Mouse (Mus musculus) E14TG2a.4 (cell line): ENCODE data around the gene Slc16a7.

Experiments
- CTCF ChIP-seq: conservative IDR thresholded peaks from 2 replicates; pipeline ENCODE4 v1.5.1; 2014; ENCODE audit warnings: low read length
- NANOG ChIP-seq: IDR thresholded peaks from 2 replicates; pipeline ENCODE4 v1.6.1; 2014; ENCODE audit warnings: borderline replicate concordance, low read length, mixed read lengths
- POU5F1 ChIP-seq: IDR thresholded peaks from 2 replicates; pipeline ENCODE4 v1.6.1; 2014; ENCODE audit warnings: low read length, borderline replicate concordance

GRCm38 (mm10) chr10:125265901-125266300, 123.4 kb downstream of the Slc16a7 start:
- no peak for TF ChIP-seq CTCF
- no peak for TF ChIP-seq NANOG
- TF ChIP-seq POU5F1, result no peak
